Mouse (Mus musculus): ENCODE data around the gene Lrrc74a.
A peak's percentile ranks its signal among the peaks of the same experiment; 100 is the strongest.

- TF ChIP-seq EP300 (IDR thresholded peaks at IDR 0.05; ENCODE audit: low read depth) (no peak), CTCF (IDR thresholded peaks at IDR 0.05; ENCODE audit: low read depth) (peak; percentile 96)
Observed at GRCm38 (mm10) chr12:86798773-86799540, 64.8 kb downstream of the Lrrc74a start.
